Mouse (Mus musculus) liver, embryonic 14.5 days (tissue): ENCODE measurements around the gene Ugt3a2. TPM values are rescaled to one million over a fixed set of nuclear protein-coding genes. Genes with fewer than 3 reads are reported as not detected.

ENCODE experiments used
- ATAC-seq: fragments of 200-750 bp; cut with Nextera tagmentation; 2 replicates; pipeline ENCODE4 v1.8.0; 2017; ENCODE audit warnings: moderate number of reproducible peaks, mild to moderate bottlenecking, moderate library complexity; ENCODE audit not compliant: insufficient read depth
- DNase-seq, 3 experiments: peaks; one replicate each; pipeline ENCODE4 v3.0.0-alpha.2; 2012 to 2013; ENCODE audit warnings: low read depth in 3 of 3, low spot score in 3 of 3
- H3K27ac ChIP-seq: fragments of 300-500 bp; sonication (generic); 2 replicates; pipeline ENCODE4 v1.5.1; 2014; ENCODE audit warnings: moderate library complexity, mild to moderate bottlenecking, control low read depth, inconsistent platforms
- H3K27me3 ChIP-seq: fragments of 300-500 bp; sonication (generic); 2 replicates; pipeline ENCODE4 v1.6.1; 2014; ENCODE audit warnings: mild to moderate bottlenecking, low read length, moderate library complexity; ENCODE audit not compliant: control insufficient read depth, insufficient read depth
- H3K36me3 ChIP-seq: fragments of 300-500 bp; sonication (generic); replicated peaks from 2 replicates; pipeline ENCODE4 v1.6.1; 2014; ENCODE audit warnings: low read depth; ENCODE audit not compliant: control insufficient read depth, insufficient read depth
- H3K4me1 ChIP-seq, 2 experiments: fragments of 200-500 bp in 1 of 2; fragments of 300-500 bp in 1 of 2; sonication (generic) in 1 of 2; replicated peaks; 2 replicates each; pipeline ENCODE4 v1.6.1; 2012 to 2014; ENCODE audit warnings: antibody characterized with exemption in 1 of 2, inconsistent platforms in 1 of 2, low read length in 1 of 2; ENCODE audit not compliant: control insufficient read depth in 2 of 2, insufficient read depth in 2 of 2
- H3K4me2 ChIP-seq: fragments of 300-500 bp; sonication (generic); 2 replicates; pipeline ENCODE4 v1.6.1; 2014; ENCODE audit warnings: low read depth, mild to moderate bottlenecking, control low read depth, moderate library complexity
- H3K4me3 ChIP-seq, 2 experiments: fragments of 200-500 bp in 1 of 2; fragments of 300-500 bp in 1 of 2; sonication (generic) in 1 of 2; 2 replicates each; pipeline ENCODE4 v1.5.1; 2012 to 2014; ENCODE audit warnings: low read depth in 2 of 2, low read length in 2 of 2, mild to moderate bottlenecking in 2 of 2, control low read depth in 1 of 2, inconsistent platforms in 1 of 2, moderate library complexity in 1 of 2; ENCODE audit not compliant: insufficient read depth in 1 of 2
- H3K9ac ChIP-seq: fragments of 300-500 bp; sonication (generic); replicated peaks from 2 replicates; pipeline ENCODE4 v1.6.1; 2014; ENCODE audit warnings: mild to moderate bottlenecking, control low read depth, moderate library complexity
- H3K9me3 ChIP-seq: fragments of 300-500 bp; sonication (generic); 2 replicates; pipeline ENCODE4 v1.6.1; 2016; ENCODE audit warnings: low read length, mixed read lengths; ENCODE audit not compliant: control insufficient read depth
- CTCF ChIP-seq: IDR thresholded peaks from 2 replicates; pipeline ENCODE4 v1.5.1; 2016; ENCODE audit warnings: antibody characterized with exemption, low read depth, control low read depth
- EP300 ChIP-seq: IDR thresholded peaks from 2 replicates; pipeline ENCODE4 v1.6.1; 2016; ENCODE audit warnings: antibody characterized with exemption, low read depth
- WGBS: fragments of 180-500 bp; shearing (Covaris S2); extraction: QIAGEN DNeasy Blood & Tissue Kit; methylation state at CpG from one replicate; pipeline ENCODE4 v1.1.7; 2014; ENCODE audit not compliant: insufficient replicate concordance; 5-methylcytosine and 5-hydroxymethylcytosine counted together
- polyA plus RNA-seq, 2 experiments: library from polyadenylated mRNA; depleted of rRNA in 1 of 2; stranded (reverse) in 1 of 2; unstranded in 1 of 2; fragments of >200 nt; fragmentation: Nextera tagmentation in 1 of 2; extraction: Ambion mirVana in 1 of 2; gene quantifications; 2 replicates each; pipeline versions ENCODE4 v1.2.1 to v1.2.3; 2012 to 2014

Ugt3a2 gene
- polyA plus RNA-seq, 2 experiments: 0.42 to 0.47 TPM

DNA sequence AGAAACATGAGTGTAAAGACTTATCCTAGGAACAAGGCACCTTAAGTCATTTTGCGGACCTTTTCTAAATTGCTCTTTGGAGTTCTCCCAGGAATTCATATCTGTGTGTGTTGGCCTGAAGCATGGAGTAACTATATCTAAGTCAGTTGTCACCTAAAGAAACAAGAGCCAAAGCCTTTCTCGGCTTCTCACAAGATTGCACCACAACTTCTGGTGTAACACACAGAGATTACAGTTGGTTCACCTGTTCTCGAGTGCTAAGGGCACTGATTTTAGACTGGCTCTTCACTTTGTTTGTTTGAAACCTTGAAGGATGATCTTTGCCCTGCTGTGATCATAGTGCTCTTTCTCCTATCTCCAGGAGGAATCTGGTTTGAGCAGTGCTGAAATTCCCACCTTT is 74.1 kb downstream of the Ugt3a2 start:
- Histone ChIP-seq H3K27me3 (no peaks in the 10 kb centered on the region), H3K9ac (no peak overlapping the region), H3K9me3 (no peaks in the 10 kb centered on the region), H3K27ac (no peak overlapping the region), H3K36me3 (no peaks in the 10 kb centered on the region), H3K4me2 (no peak overlapping the region), H3K4me3 (no peak overlapping the region), H3K4me1 (no peaks in the 10 kb centered on the region)
- WGBS: 68% methylated on average over 3 of the region's 3 CpGs
- no peak for ATAC-seq
- TF ChIP-seq EP300: no peak
- TF ChIP-seq CTCF: no peak
- no peak for DNase-seq

Other genes starting within 250 kb of the Ugt3a2 start
- 2.7 and 3.1 TPM in 2 replicates for gene Lmbrd2, start 195.0 kb upstream of the Ugt3a2 start, polyA plus RNA-seq (2012; rRNA removed)
- gene Lmbrd2, start 195.0 kb upstream of the Ugt3a2 start, polyA plus RNA-seq (2014; fragmentation: Nextera tagmentation; extraction: Ambion mirVana): 2.1 and 2.4 TPM in 2 replicates
- 6.9 and 9.8 TPM in 2 replicates for gene Skp2, start 180.1 kb upstream of the Ugt3a2 start, polyA plus RNA-seq (2012; rRNA removed)
- gene Skp2, start 180.1 kb upstream of the Ugt3a2 start, polyA plus RNA-seq (2014; fragmentation: Nextera tagmentation; extraction: Ambion mirVana): 23.2 and 25.5 TPM in 2 replicates
- gene Ugt3a1, start 58.7 kb upstream of the Ugt3a2 start, polyA plus RNA-seq (2012; rRNA removed): 0.88 TPM in 2 replicates
- 0.84 and 2.0 TPM in 2 replicates for gene Ugt3a1, start 58.7 kb upstream of the Ugt3a2 start, polyA plus RNA-seq (2014; fragmentation: Nextera tagmentation; extraction: Ambion mirVana)
- 0.22 and 0.29 TPM in 2 replicates for gene Capsl, start 100.5 kb downstream of the Ugt3a2 start, polyA plus RNA-seq (2012; rRNA removed)
- gene Capsl, start 100.5 kb downstream of the Ugt3a2 start, polyA plus RNA-seq (2014; fragmentation: Nextera tagmentation; extraction: Ambion mirVana): 1.2 TPM in 2 replicates
- gene Il7r, start 194.6 kb downstream of the Ugt3a2 start, polyA plus RNA-seq (2012; rRNA removed): 0.18 and 0.21 TPM in 2 replicates
- gene Il7r, start 194.6 kb downstream of the Ugt3a2 start, polyA plus RNA-seq (2014; fragmentation: Nextera tagmentation; extraction: Ambion mirVana): 0.20 and 0.45 TPM in 2 replicates